Mouse (Mus musculus): Measurements from ENCODE around the gene Jade2.

Gene Jade2

GRCm38 (mm10) chr11:51785926-51786325 lies 71.5 kb downstream of the Jade2 start:
- no peak for DNase-seq

- no peak for DNase-seq
These were observed 74.7 kb downstream of the Jade2 start for GRCm38 (mm10) chr11:51782721-51783120.

- DNase-seq, result no peak
These were observed 76.6 kb downstream of the Jade2 start for GRCm38 (mm10) chr11:51780773-51781267.

- DNase-seq, result no peak
These were observed 80.0 kb downstream of the Jade2 start for GRCm38 (mm10) chr11:51777478-51777877.

GRCm38 (mm10) chr11:51775507-51775906 lies 81.9 kb downstream of the Jade2 start:
- no peak for DNase-seq

GRCm38 (mm10) chr11:51768296-51768695 lies 89.2 kb downstream of the Jade2 start:
- DNase-seq, result no peak

GRCm38 (mm10) chr11:51767579-51768220 lies 89.8 kb downstream of the Jade2 start:
- no peak for DNase-seq

GRCm38 (mm10) chr11:51764816-51765215 lies 92.6 kb downstream of the Jade2 start:
- no peak for DNase-seq

GRCm38 (mm10) chr11:51763955-51764354 lies 93.5 kb downstream of the Jade2 start:
- DNase-seq, result no peak

Measured in cerebellum, adult 9-10 months (tissue).